Mouse (Mus musculus): ENCODE results near the gene Gm29094. TPM values are rescaled to one million over a fixed set of nuclear protein-coding genes. Genes with fewer than 3 reads are reported as not detected.

Gm29094 gene
- not detected in 2 replicates for polyA plus RNA-seq (2012; rRNA removed)

GRCm38 (mm10) chr9:89198969-89199416 lies at the start of gene Gm29094, which contains the start of gene Bcl2a1b:
Gene Gm29094 (plus strand): TSS chr9:89199379.
Gene Bcl2a1b (plus strand): TSS chr9:89199209.

GRCm38 (mm10) chr9:89210353-89211064 lies 11.3 kb downstream of the Gm29094 start, which contains the start of gene Mthfs:
Gene Mthfs (plus strand): TSS chr9:89210676.

Other genes starting within 250 kb of the Gm29094 start
- 0.20 and 0.33 TPM in 2 replicates for gene Bcl2a1a, start 242.5 kb upstream of the Gm29094 start, polyA plus RNA-seq (2012; rRNA removed)
- gene Trim43b, start 106.5 kb upstream of the Gm29094 start, polyA plus RNA-seq (2012; rRNA removed), result not detected in 2 replicates
- gene Bcl2a1b, start 170 bp upstream of the Gm29094 start, polyA plus RNA-seq (2012; rRNA removed), result 0.87 and 1.1 TPM in 2 replicates
- gene Mthfs, start 11.3 kb downstream of the Gm29094 start, polyA plus RNA-seq (2012; rRNA removed), result 3.9 and 5.7 TPM in 2 replicates

All from ovary, adult 2 months (tissue).